Mouse (Mus musculus): ENCODE data around the gene Fam129a.
A peak's percentile ranks its signal among the peaks of the same experiment; 100 is the strongest.

The Fam129a gene

GRCm38 (mm10) chr1:151752946-151753345 lies 182.0 kb downstream of the Fam129a start:
- no peak for TF ChIP-seq GATA4 (IDR thresholded peaks at IDR 0.05; ENCODE audit: insufficient replicate concordance, low read length)

- TF ChIP-seq GATA4 (IDR thresholded peaks at IDR 0.05; ENCODE audit: insufficient replicate concordance, low read length), result no peak; the same call in 1 of the 2 replicates
These were observed 182.5 kb downstream of the Fam129a start for GRCm38 (mm10) chr1:151753374-151753929.

GRCm38 (mm10) chr1:151754028-151754489 lies 183.1 kb downstream of the Fam129a start:
- TF ChIP-seq GATA4 (IDR thresholded peaks at IDR 0.05; ENCODE audit: insufficient replicate concordance, low read length), result no peak

- peak; percentile 89; the same call in 1 of the 2 replicates for TF ChIP-seq GATA4 (IDR thresholded peaks at IDR 0.05; ENCODE audit: insufficient replicate concordance, low read length)
These were observed 184.1 kb downstream of the Fam129a start, which contains the start of gene Edem3 for GRCm38 (mm10) chr1:151754881-151755659. TSS of gene Edem3 (plus strand) at chr1:151755371.

- no peak for TF ChIP-seq GATA4 (IDR thresholded peaks at IDR 0.05; ENCODE audit: insufficient replicate concordance, low read length)
These were observed 184.9 kb downstream of the Fam129a start for GRCm38 (mm10) chr1:151755660-151756424.

- no peak for TF ChIP-seq GATA4 (IDR thresholded peaks at IDR 0.05; ENCODE audit: insufficient replicate concordance, low read length)
These were observed 185.4 kb downstream of the Fam129a start for GRCm38 (mm10) chr1:151756425-151756728.

GRCm38 (mm10) chr1:151758301-151758700 lies 187.3 kb downstream of the Fam129a start:
- no peak for TF ChIP-seq GATA4 (IDR thresholded peaks at IDR 0.05; ENCODE audit: insufficient replicate concordance, low read length)

GRCm38 (mm10) chr1:151758991-151759390 lies 188.0 kb downstream of the Fam129a start:
- no peak for TF ChIP-seq GATA4 (IDR thresholded peaks at IDR 0.05; ENCODE audit: insufficient replicate concordance, low read length)

- no peak for TF ChIP-seq GATA4 (IDR thresholded peaks at IDR 0.05; ENCODE audit: insufficient replicate concordance, low read length)
These were observed 193.2 kb downstream of the Fam129a start for GRCm38 (mm10) chr1:151764236-151764635.

GRCm38 (mm10) chr1:151766166-151766565 lies 195.2 kb downstream of the Fam129a start:
- TF ChIP-seq GATA4 (IDR thresholded peaks at IDR 0.05; ENCODE audit: insufficient replicate concordance, low read length), result no peak

- TF ChIP-seq GATA4 (IDR thresholded peaks at IDR 0.05; ENCODE audit: insufficient replicate concordance, low read length), result no peak
These were observed 196.1 kb downstream of the Fam129a start for GRCm38 (mm10) chr1:151766976-151767654.

GRCm38 (mm10) chr1:151769200-151769913 lies 198.4 kb downstream of the Fam129a start:
- no peak for TF ChIP-seq GATA4 (IDR thresholded peaks at IDR 0.05; ENCODE audit: insufficient replicate concordance, low read length)

All from liver, adult (tissue).